Mouse (Mus musculus) thymus, adult 2 months (tissue): ENCODE measurements around the gene Ndrg4.

Experiments
- CTCF ChIP-seq: fragments of 200-500 bp; IDR thresholded peaks from 2 replicates; pipeline ENCODE4 v1.5.1; 2012; ENCODE audit warnings: mild to moderate bottlenecking, control low read depth, low read length, moderate library complexity, borderline replicate concordance; ENCODE audit not compliant: control insufficient read depth, poor library complexity, insufficient read depth; ENCODE audit errors: extremely low read depth
- POLR2A ChIP-seq: fragments of 200-500 bp; IDR thresholded peaks from 2 replicates; pipeline ENCODE4 v1.6.1; 2012; ENCODE audit warnings: mild to moderate bottlenecking, low read length, control low read depth, moderate library complexity; ENCODE audit not compliant: control insufficient read depth, poor library complexity, insufficient read depth; ENCODE audit errors: extremely low read depth

- TF ChIP-seq CTCF (peak; percentile 11; the same call in 1 of the 2 replicates), POLR2A (peak; percentile 76; the same call in 1 of the 2 replicates)
Observed at GRCm38 (mm10) chr8:95715676-95716531, 39.1 kb downstream of the Ndrg4 start, which contains the start of gene Setd6.
